Mouse (Mus musculus) common myeloid progenitor, adult 5-6 weeks (primary cell): ENCODE measurements around the gene Igsf21. TPM values are rescaled to one million over a fixed set of nuclear protein-coding genes. Genes with fewer than 3 reads are reported as not detected.

Experiments
- ATAC-seq: replicated peaks from 2 replicates; pipeline ENCODE4 v1.8.0; 2016; ENCODE audit warnings: low read depth, mild to moderate bottlenecking, moderate TSS enrichment, inconsistent platforms; ENCODE audit not compliant: poor library complexity, severe bottlenecking
- total RNA-seq: library from RNA; stranded (forward); fragments of 200-1000, 187-1606 nt; gene quantifications from 2 replicates; pipeline ENCODE4 v1.2.3, GENCODE M21; 2017

The Igsf21 gene
- total RNA-seq, 1 experiment from 2014 or later: not detected

DNA sequence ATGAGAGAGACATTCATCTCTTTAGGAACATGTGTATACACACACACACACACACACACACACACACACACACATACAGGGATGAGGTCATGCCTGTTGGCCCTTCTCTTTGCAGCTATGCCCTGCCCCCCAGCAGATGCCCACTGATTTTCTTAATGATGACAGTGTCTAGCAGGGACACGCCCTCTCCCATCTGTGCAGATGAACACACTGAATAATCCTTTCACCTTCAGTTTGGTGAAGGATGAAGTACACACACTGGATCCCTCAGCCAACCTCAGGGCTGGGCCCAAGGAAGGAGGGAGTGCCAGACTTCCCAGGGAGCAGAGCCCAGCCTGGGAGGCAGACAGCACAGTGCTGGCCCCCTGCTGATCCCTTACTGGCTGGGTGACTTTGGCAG, 4.3 kb downstream of the Igsf21 start:
- ATAC-seq: no peak

DNA sequence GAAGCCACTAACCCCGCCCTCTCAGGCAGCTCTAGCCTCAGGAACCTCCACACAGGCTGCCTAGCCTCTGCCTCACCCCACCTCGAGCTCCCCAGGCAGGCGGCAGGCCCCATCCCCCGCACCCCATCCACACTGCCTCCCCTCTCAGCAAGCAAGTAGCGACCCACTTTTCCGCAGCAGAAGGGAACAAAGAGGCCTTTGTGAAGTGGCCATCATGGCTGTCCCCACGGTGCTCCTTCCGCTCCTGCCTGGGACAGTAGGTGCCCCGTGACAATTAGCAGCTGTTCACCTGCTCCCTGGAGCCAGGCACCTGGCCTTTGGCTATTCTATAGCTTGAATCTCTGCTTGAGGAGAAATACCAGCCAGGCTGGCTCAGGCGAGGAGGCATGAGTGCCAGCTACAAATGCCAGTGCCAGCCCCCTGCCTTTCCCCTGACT, 9.3 kb downstream of the Igsf21 start:
- no peak for ATAC-seq

DNA sequence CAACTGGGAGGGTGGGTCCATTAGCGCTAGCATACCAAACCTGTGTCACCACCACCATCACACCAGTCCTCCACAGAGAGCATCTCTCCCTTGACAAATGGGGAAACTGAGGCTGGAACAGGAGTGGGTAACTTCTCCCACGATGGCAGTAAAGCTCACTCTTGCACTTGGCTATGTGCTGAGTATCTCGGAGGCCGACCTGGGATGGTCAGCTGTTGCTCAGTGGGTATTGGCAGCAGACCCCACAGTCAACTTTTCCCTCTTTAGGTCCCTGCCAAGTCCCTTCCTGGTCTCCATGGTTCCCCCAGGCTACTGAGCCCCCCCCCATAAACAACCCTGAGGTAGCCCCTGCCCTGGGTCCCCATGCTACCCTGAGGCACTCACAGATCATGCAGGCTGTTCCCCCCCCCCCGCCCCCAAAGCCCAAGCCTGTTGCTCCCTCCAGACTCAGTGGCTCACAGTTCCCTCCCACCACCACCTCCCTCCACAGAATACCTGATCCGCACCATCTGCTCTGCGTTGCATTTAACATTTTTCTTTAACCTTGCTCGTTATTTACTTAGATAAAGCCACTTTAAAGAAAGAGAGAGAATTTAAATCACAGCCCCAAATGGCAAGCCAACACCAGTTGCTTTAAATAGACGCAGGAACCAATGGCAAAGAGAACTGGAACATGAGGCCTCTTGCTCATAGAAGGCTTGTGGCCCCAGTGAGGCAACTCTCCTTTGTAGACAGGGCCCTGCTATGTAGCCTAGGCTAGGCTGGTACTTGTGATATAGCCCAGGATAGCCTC, 11.0 kb downstream of the Igsf21 start:
- no peak for ATAC-seq

DNA sequence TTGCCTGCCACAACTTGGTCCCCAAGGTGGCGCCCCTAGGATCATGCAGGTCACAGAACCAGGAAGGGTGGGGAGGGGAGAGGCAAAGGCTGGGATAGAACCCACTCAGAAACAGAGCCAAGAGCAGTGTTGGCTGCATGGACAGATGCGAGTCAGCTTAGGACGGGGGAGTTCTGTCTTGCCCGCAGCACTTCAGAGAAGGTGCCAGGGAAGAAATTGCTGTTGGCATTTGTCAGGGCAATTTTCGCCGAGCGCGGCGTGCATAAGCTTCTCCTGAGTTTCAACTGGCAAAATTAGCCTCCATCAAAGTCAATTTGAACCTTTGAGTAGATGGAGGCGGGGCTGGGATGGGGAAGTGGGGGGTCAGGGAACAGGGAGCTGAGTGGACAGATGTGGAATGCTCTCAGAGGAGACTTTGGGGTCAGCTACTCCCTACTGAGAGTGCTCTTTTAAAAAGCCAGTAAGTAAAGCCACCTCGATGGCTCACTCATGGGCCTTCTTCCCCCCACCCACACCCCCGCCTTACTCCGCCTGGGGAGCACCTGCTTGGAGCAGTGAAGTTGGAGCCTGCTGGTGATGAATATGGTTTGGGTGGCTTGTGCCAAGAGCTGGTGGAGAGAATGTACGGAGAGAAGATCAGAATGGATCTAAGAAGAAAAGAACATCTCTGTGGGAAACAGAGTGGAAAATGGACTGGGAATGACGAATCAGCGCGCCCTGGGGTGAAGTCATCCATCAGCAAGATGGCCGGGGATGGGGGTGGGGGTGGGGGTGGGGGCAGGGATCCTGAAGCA, 12.0 kb downstream of the Igsf21 start:
- no peak for ATAC-seq

DNA sequence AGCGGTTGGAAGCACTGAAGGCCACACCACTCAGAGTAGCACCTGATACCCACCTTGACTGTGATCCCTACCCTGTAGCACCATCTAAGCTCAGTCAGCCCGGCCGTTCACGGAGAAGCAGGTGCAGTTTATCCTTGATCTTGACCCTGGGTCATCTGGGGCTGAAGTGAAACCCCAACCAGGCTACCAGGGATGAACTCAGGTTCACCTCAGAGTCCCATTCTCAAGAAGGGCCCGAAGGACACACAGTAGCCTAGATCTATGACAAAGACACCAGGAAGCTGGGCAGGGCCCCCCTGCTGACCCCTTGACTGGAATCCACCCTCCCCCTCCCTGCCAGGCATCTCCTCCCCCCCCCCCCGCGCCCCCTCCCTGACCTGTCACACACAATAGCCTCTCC, 18.7 kb downstream of the Igsf21 start:
- no peak for ATAC-seq

DNA sequence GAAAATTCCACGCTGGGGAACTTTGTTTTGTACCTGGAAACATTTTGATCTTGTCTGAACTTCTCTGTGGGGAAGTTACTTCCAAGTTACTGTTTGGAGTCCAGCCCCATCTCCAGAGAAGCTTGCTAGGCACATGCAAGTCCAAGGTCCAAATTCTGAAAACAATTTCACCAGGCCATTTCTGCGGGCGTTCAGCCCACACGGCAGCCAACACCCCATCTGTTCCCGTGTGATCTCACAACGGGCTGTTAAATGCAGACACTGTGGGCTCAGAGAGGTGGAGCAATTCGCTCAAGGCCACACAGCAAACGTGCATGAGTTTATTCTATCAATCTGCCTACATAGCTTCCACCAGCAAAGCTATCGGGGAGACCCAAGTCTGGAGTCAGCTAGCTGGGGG, 21.4 kb downstream of the Igsf21 start:
- no peak for ATAC-seq

DNA sequence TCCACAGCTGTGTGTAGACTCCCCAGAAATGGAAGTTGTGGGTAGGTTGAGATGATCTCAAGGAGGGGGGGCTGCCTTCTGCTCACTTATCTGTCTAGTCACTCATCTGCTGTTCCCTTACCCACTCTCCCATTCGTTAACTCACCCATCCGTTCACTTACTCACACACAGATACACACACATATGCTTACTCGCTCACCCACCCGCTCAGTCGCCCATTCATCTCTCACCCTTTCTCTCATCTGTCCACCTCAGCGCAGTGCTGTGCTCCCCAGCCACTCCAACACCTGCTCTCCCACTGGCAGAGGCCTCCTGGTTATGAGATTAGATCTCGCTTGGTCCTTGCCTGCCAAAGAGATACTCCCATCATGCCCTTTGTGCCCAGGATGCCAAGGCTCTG, 22.1 kb downstream of the Igsf21 start:
- no peak for ATAC-seq

DNA sequence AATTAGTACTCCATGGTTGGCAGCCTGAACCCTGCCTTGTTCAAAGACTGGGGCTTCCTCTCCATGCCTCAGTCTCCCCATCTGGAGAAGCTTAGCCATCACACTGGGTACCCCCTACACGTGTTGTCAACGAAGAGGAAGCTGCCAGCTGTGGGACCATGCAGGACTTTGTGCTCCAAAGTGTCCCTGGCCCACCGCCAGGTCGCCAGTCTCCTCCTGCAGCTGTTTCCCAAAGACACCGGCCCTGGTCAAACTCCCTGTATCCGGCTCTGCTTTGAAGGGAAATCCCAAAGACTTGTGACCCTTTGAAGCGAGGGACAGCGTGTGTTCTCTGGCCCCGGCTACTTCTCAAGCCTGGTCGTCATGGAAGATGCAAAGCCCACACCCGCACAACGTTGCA, 23.5 kb downstream of the Igsf21 start:
- no peak for ATAC-seq

DNA sequence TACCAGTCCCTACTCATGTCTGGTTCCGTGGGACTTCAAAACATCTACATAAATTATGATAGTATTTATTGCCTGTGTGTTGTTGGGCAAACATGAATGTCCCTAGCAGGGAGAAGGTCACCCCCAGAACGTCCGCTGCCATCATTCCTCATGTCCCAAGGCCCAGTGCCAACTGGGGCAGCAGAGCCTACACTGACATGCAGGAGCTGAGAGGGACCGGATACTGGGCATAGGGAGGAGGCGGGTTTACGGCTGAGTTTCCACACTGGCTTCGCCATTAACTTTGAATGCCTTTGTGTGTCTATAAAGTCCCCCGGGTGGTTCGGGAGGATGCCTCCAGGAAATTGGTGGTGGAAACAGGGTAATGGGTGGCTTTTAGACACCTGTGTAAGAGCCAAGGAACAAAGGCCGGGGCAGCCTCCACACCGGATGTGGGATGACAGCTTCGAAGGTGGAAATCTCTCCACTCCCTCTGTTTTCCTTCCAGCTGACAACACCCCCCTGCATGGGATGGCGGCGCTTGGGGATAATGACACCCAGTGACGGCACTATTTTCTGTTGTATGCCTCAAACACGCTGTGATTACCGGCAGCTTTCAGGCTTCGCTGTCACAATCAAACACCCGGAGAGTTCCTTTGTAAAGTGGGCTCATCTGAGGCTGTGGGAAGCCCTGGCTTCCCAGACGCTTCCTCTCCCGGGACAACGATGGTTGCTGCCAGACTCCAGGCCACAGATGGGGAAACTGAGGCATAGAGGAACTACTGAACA, 26.1 kb downstream of the Igsf21 start:
- no peak for ATAC-seq

DNA sequence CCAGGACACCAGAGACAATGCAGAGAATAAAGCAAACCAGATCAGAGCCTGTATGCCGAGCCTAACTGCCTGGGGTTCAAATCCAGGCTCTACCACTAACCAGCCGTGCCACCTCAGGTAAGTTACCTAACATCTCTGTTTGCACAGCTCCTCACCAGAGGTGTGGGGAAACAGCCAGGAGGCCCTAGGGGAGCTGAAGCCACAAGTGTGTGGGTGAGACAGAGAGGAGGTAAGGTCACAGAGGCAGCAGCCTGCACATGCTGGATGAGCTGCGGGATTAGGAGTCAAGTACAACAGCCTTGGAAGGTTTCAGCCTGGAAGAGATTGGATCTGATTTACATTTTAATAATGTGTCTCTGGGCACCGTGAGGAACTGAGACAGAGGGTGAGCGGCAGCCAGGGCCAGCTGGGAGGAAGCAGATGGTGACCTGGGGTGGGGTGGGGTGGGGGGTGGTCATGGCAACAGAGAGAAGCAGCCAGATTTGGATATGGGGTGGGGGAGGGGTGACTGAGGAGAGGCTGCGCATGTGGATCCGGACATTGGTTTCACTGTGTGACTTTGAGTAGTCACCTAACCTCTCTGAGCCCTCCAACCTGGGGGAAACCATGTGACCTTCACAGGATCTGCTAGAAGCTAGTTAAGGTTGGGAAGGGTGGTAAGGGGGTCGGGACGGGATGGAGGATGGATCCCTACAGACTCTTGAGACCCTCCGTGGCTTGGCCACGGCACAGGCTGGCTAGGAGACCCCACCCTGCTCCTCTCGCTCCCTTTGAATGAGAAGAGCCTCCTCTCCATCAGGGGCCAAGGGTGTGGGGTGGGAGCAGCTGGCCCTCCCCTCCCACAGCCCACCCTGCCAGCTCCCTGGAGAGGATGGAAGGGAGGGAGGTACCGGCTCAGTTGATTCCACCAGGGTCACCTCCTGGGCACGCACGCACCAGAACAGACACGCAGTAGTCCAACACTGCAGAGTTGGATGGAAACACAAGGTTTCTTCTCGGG, 27.4 kb downstream of the Igsf21 start:
- ATAC-seq: no peak

DNA sequence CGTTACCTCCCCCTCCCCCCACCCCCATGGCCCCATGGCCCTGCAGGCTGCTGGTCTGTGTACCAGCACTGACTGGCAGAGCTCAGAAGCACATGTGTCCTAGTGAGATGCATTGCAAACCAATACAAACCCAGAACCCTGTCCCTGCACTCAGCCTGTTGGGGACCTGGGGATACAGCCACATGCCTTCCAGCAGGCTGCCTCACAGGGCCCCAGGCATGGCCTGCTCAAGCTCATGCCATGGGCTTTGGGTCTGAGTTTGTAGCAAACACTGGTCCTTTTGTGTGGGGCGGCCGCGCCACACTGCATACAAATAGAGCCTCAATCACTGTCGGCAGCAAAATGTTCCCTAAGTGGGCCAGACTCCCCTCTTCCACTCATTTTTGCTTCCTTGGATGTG, 28.2 kb downstream of the Igsf21 start:
- no peak for ATAC-seq

DNA sequence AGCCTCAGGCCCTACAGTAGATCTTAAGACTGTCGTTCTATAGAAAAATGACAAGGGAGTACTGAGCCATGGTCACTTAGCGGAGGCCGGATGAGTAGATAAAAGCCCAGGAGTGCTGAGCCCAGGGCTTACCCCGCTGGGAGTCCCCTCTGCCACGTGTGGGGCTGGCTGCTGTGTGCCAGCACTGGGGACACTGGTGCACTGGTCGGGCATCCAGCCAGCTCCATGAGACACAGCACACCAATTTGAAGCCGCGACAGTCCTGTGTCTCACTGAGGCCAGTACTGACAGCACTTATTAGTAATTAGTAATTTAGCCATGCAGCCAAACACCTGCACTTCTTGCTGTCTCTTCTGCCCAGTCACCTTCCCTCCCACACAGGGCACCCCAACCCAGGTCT, 28.6 kb downstream of the Igsf21 start:
- ATAC-seq: no peak

DNA sequence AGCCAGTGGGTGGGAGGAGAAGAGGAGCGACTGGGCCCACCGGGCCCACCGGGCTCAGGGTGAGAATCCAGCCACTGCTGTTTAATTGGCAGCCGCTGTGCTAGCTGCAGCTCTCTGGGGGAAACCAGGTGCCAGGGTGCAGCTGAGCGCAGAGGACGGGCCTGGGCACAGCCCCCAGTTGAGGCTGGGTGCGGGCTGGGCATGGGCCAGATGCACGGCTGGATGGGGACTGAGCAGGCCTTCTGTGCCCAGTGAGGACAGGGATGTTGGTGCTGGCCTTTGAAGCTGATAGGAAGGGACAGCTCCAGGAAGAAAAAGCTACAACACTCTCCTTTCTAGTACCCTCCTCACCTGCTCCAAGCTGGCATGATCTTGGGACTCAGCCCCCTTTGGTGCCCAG, 30.5 kb downstream of the Igsf21 start:
- ATAC-seq: no peak

DNA sequence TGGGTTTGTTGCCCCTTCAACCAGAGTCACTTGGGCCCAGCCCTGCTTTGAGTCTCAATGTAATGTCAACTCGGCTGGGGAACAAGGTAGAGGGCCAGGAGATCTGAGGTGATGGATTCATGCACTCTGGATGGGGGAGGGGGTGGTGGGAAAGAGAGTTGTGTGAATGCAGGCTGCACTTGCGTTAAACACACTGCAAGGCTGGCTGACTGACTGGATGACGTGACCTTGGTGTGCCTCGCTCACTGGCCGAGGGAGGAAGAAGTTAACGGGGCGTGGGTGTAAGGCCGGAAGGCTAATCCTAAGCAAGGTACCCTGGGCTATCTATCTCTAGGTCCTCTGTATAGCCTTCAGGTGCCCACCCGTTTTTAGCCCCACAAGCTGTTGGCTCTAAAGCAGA, 31.4 kb downstream of the Igsf21 start:
- no peak for ATAC-seq

DNA sequence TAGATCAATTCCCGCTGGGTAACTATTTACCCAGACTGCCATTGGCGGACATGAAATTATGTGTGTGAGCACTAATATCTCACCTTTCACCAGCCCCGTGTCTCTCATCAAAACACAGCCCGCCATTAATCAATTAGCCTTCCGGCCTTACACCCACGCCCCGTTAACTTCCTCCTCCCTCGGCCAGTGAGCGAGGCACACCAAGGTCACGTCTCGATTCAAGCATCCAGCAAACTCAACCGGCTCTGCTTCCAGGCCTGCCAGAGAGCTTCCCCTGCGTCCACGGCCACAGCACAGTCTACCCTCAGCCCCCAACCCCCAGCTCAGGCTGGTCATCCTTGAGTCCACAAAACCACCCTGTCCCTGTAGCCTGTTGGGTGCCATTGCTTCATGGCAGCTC, 32.2 kb downstream of the Igsf21 start:
- no peak for ATAC-seq

DNA sequence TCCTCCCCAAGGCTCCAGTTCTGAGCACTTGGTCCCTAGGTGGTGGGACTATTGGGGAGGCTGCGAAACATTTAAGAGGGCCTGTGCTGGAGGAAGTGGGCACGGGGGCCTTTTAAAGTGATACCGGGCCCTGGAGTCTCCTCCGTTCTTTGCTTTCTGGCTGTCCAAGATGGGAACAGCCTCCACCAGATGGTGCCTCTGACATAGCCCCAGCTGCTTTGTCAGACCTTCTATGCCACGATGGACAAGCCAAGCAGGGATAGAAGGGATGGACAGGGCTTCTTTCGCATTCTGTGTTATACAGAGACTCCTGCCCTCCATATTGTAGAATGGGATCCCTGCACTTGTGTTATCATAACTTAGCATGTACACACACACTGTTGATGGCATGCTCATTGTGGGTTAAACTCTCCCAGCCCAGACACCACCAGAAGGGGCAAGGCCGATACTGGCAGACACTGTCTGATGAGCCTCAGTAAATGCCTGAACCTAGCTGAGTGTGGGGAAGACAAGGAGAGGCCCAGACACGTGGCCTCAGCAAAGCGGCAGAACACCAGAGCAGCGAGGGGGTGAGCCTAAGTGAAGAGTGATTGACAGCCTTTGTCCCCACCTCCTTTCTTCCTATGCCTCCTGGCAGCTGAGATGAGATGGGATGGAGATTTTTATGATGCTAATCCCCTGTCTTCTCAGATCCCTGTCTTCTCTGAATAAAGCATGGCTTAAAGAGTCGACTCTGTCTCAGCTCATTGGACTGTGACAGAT, 36.3 kb downstream of the Igsf21 start:
- no peak for ATAC-seq

DNA sequence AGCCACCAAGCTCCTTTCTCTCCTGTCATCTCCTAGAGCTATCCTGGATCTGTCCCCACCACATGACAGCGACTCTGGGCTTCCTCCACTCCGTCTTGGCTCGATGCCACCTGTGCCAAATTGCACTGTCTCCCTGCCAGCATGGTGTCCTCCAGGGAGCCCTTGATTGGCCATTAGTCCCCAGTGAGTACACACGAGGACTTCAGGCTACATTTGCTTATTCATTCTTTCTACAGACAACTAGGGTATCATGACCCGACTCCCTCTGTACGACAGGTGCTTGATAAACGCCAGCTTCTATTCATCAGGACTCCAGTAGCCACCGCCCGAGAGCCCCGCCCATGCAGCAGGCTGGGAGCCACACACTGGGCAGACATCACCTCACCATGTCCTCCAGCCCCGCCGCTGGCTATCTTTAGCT, 40.8 kb downstream of the Igsf21 start:
- no peak for ATAC-seq

DNA sequence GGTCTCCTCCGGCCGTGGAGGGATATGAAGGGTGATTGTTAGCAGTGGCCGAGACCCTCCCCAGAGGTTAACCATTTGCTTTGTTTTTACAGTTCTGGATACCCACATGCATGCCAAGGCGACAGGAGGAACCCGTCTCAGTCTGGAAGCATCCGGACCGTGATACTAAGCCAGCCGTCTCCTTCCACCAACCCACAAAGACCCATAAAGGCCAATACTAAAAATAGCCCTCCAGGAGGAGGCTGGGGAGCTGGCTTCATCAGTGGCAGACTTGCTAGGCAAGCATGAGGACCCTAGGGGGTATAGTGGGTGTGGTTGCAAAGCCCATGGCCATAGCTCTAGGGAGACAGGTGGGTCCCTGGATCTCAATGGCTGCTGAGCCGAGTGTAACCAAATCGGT, 41.8 kb downstream of the Igsf21 start:
- ATAC-seq: no peak

DNA sequence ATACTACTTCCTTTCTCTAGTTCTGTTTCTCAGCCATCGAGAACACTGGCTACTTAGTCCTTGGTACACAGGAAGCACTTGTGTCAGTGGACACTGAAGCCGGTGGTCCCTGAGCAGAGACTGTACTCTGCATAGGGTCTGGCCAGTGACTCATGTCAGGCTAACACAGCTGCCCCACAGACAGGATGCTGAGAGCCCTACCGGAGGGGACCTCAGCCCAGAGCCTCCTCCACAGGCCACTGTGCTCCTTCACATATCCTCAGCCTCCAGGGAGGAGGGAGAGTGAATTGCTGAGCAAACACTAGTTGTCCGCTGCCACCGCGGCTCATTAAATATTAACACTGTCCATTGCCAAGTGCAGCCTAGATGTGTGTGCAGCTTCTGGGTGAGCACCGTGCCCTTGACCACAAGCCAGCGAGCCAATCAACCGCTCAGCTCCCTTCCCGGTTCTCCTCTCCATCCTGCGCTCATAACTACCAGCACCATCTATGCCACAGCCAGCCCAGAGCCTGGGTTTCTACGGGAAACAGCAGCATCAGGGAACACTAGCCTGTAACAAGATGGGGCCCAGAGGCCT, 42.8 kb downstream of the Igsf21 start:
- ATAC-seq: no peak
